In genomic region chr8:8851271-8851670, GRCm38 (mm10) we compare ENCODE assay signal across 22 mouse cellular contexts.
DNase-seq lines count a peak whose midpoint lies in the region; ATAC-seq and TF ChIP-seq lines count a peak whose summit lies in the region.
"Had no signal": no experiment of that assay in that cellular context is flagged by ENCODE, and none has a peak within 500 bp of the region (broad histone marks: within the 10 kb centered on the region; RNA-seq: fewer than 3 reads in every experiment).

No protein-coding gene starts in this region.

- no peaks in the 10 kb centered on the region for H3K36me3 ChIP-seq in heart, embryonic 12.5 days
- no peaks in the 10 kb centered on the region for H3K36me3 ChIP-seq in heart, postnatal 0 days (replicated peaks; ENCODE audit: control insufficient read depth, insufficient read depth, low read length)
- no peaks in the 10 kb centered on the region for H3K36me3 ChIP-seq in midbrain, embryonic 11.5 days (ENCODE audit: control insufficient read depth, insufficient read depth, low read length)
- no peaks in the 10 kb centered on the region for H3K36me3 ChIP-seq in midbrain, embryonic 16.5 days (ENCODE audit: control insufficient read depth, insufficient read depth, low read length)
- H3K36me3 ChIP-seq in neural tube, embryonic 15.5 days, result no peaks in the 10 kb centered on the region
- H3K36me3 ChIP-seq: embryonic facial prominence, embryonic 15.5 days; forebrain, embryonic 10.5 days; hindbrain, embryonic 12.5 days had no signal

- H3K27ac ChIP-seq in heart, embryonic 12.5 days (ENCODE audit: poor library complexity, severe bottlenecking), result no peak overlapping the region
- H3K27ac ChIP-seq in heart, postnatal 0 days (ENCODE audit: low read depth), result no peak overlapping the region
- H3K27ac ChIP-seq in midbrain, embryonic 11.5 days (ENCODE audit: low read depth, low read length), result no peak overlapping the region
- H3K27ac ChIP-seq in midbrain, embryonic 16.5 days (ENCODE audit: low read length), result no peak overlapping the region
- H3K27ac ChIP-seq in neural tube, embryonic 15.5 days (replicated peaks), result no peak overlapping the region
- H3K27ac ChIP-seq: embryonic facial prominence, embryonic 15.5 days; forebrain, embryonic 10.5 days; gastrocnemius, adult 2 months; hindbrain, embryonic 12.5 days; hindbrain, postnatal 0 days had no signal

- H3K9me3 ChIP-seq in heart, embryonic 12.5 days (replicated peaks), result no peaks in the 10 kb centered on the region
- no peaks in the 10 kb centered on the region for H3K9me3 ChIP-seq in heart, postnatal 0 days (replicated peaks; ENCODE audit: control insufficient read depth, low read length)
- no peaks in the 10 kb centered on the region for H3K9me3 ChIP-seq in midbrain, embryonic 11.5 days (ENCODE audit: control insufficient read depth, low read length)
- H3K9me3 ChIP-seq in midbrain, embryonic 16.5 days (replicated peaks; ENCODE audit: control insufficient read depth, low read length, poor library complexity, severe bottlenecking), result no peaks in the 10 kb centered on the region
- H3K9me3 ChIP-seq in neural tube, embryonic 15.5 days (replicated peaks), result no peaks in the 10 kb centered on the region
- H3K9me3 ChIP-seq: embryonic facial prominence, embryonic 15.5 days; forebrain, embryonic 10.5 days; hindbrain, embryonic 12.5 days had no signal

- intact Hi-C loops in heart, postnatal 36 days (cut with DNase I), result no loop called here

- H3K4me3 ChIP-seq in heart, embryonic 12.5 days, result no peak overlapping the region
- no peak overlapping the region for H3K4me3 ChIP-seq in heart, postnatal 0 days (ENCODE audit: low read depth, low read length)
- H3K4me3 ChIP-seq in midbrain, embryonic 11.5 days (ENCODE audit: low read depth, low read length), result no peak overlapping the region
- no peak overlapping the region for H3K4me3 ChIP-seq in midbrain, embryonic 16.5 days (ENCODE audit: low read depth, low read length)
- H3K4me3 ChIP-seq in neural tube, embryonic 15.5 days (replicated peaks), result no peak overlapping the region
- H3K4me3 ChIP-seq: embryonic facial prominence, embryonic 15.5 days; erythroblast, embryonic 14.5 days; forebrain, embryonic 10.5 days; gastrocnemius, adult 2 months; hindbrain, embryonic 12.5 days had no signal

- 8% methylated on average over 4 of the region's 4 CpGs for WGBS in heart, embryonic 12.5 days
- 10% methylated on average over 4 of the region's 4 CpGs for WGBS in heart, postnatal 0 days
- WGBS in midbrain, embryonic 11.5 days, result 82% methylated on average over 4 of the region's 4 CpGs
- WGBS in midbrain, embryonic 16.5 days, result 75% methylated on average over 4 of the region's 4 CpGs
- WGBS in neural tube, embryonic 15.5 days, result 57% methylated on average over 4 of the region's 4 CpGs

- peaks cover 13% of the 10 kb centered on the region for H3K4me1 ChIP-seq in heart, embryonic 12.5 days (replicated peaks)
- H3K4me1 ChIP-seq in heart, postnatal 0 days (ENCODE audit: control insufficient read depth, insufficient read depth), result peaks cover 4% of the 10 kb centered on the region; the same call in 1 of the 2 replicates
- H3K4me1 ChIP-seq in midbrain, embryonic 11.5 days (ENCODE audit: control insufficient read depth, insufficient read depth, low read length), result peaks cover 5% of the 10 kb centered on the region; the same call in 1 of the 2 replicates
- H3K4me1 ChIP-seq in midbrain, embryonic 16.5 days (ENCODE audit: control insufficient read depth, insufficient read depth, low read length), result no peaks in the 10 kb centered on the region
- peaks cover 20% of the 10 kb centered on the region for H3K4me1 ChIP-seq in neural tube, embryonic 15.5 days
- H3K4me1 ChIP-seq: embryonic facial prominence, embryonic 15.5 days; hindbrain, embryonic 12.5 days had no signal

- ATAC-seq in heart, embryonic 12.5 days (ENCODE audit: insufficient number of reproducible peaks, low FRiP score), result no peak
- ATAC-seq in heart, postnatal 0 days (ENCODE audit: insufficient read depth, low read depth), result no peak
- ATAC-seq in midbrain, embryonic 11.5 days (ENCODE audit: low FRiP score), result no peak
- ATAC-seq in midbrain, embryonic 16.5 days, result no peak
- ATAC-seq in neural tube, embryonic 15.5 days (ENCODE audit: low FRiP score), result peak; percentile 34; the same call in 1 of the 2 replicates
- no peak for ATAC-seq in megakaryocyte-erythroid progenitor cell, adult 5-6 weeks (replicated peaks; ENCODE audit: low FRiP score, low TSS enrichment, poor library complexity, severe bottlenecking)
- ATAC-seq: forebrain, embryonic 14.5 days; hindbrain, postnatal 0 days had no signal

- no peak for TF ChIP-seq EP300 in heart, postnatal 0 days (IDR thresholded peaks at IDR 0.05; ENCODE audit: low read depth)

- H3K9ac ChIP-seq in heart, embryonic 12.5 days, result no peak overlapping the region
- H3K9ac ChIP-seq in heart, postnatal 0 days (replicated peaks; ENCODE audit: low read depth, low read length), result no peak overlapping the region
- no peak overlapping the region for H3K9ac ChIP-seq in midbrain, embryonic 11.5 days (ENCODE audit: low read length)
- H3K9ac ChIP-seq in midbrain, embryonic 16.5 days (ENCODE audit: low read depth, low read length), result no peak overlapping the region
- H3K9ac ChIP-seq in neural tube, embryonic 15.5 days (replicated peaks), result no peak overlapping the region
- H3K9ac ChIP-seq: embryonic facial prominence, embryonic 15.5 days; hindbrain, embryonic 12.5 days had no signal

- H3K27me3 ChIP-seq in heart, embryonic 12.5 days (replicated peaks), result no peaks in the 10 kb centered on the region
- H3K27me3 ChIP-seq in heart, postnatal 0 days (ENCODE audit: control insufficient read depth, insufficient read depth, low read length), result no peaks in the 10 kb centered on the region
- peaks cover 7% of the 10 kb centered on the region for H3K27me3 ChIP-seq in midbrain, embryonic 11.5 days (ENCODE audit: control insufficient read depth, insufficient read depth, low read length)
- H3K27me3 ChIP-seq in midbrain, embryonic 16.5 days (ENCODE audit: control insufficient read depth, insufficient read depth, low read depth, low read length), result no peaks in the 10 kb centered on the region
- H3K27me3 ChIP-seq in neural tube, embryonic 15.5 days (replicated peaks), result no peaks in the 10 kb centered on the region
- H3K27me3 ChIP-seq: embryonic facial prominence, embryonic 15.5 days; hindbrain, embryonic 12.5 days had no signal

- no peak for DNase-seq in heart, adult 11 months
- no peak for DNase-seq in heart, postnatal 0 days (ENCODE audit: low spot score)
- no peak for DNase-seq in heart, postnatal 36 days
- DNase-seq in midbrain, embryonic 11.5 days (ENCODE audit: low spot score, missing footprints), result peak; percentile 60
- DNase-seq: adrenal gland, postnatal 10 days; cerebellum, adult 11 months; cerebellum, adult 8-10 months; cerebellum, postnatal 14 days; embryo, embryonic 11 days; gastrocnemius, adult 2 months; gastrocnemius, postnatal 36 days; kidney, adult 11 months had no signal

- peak overlapping the region; percentile 41 for H3K4me2 ChIP-seq in heart, embryonic 12.5 days
- H3K4me2 ChIP-seq in heart, postnatal 0 days (ENCODE audit: low read depth, low read length), result peak overlapping the region; percentile 5; the same call in 1 of the 2 replicates
- H3K4me2 ChIP-seq in midbrain, embryonic 11.5 days, result no peak overlapping the region
- H3K4me2 ChIP-seq in midbrain, embryonic 16.5 days (ENCODE audit: low read length), result no peak overlapping the region
- H3K4me2 ChIP-seq in neural tube, embryonic 15.5 days, result no peak overlapping the region
- H3K4me2 ChIP-seq: embryonic facial prominence, embryonic 15.5 days; hindbrain, embryonic 12.5 days had no signal

- no peak for TF ChIP-seq CTCF in heart, postnatal 0 days (IDR thresholded peaks at IDR 0.05; ENCODE audit: low read depth)

Comparison
In these comparisons a context has a peak if more than half of its experiments do, and no peak if none do; other contexts are left out.
1. H3K4me2 ChIP-seq: peak in heart, embryonic 12.5 days (single experiment) and heart, postnatal 0 days (single experiment); none in midbrain, embryonic 11.5 days (single experiment), midbrain, embryonic 16.5 days (single experiment) and neural tube, embryonic 15.5 days (single experiment).